Mouse (Mus musculus): ENCODE measurements around the gene Mrpl21. TPM values are rescaled to one million over a fixed set of nuclear protein-coding genes. Genes with fewer than 3 reads are reported as not detected.

Gene Mrpl21
- polyA plus RNA-seq, 1 experiment, result 39.3 TPM

DNA sequence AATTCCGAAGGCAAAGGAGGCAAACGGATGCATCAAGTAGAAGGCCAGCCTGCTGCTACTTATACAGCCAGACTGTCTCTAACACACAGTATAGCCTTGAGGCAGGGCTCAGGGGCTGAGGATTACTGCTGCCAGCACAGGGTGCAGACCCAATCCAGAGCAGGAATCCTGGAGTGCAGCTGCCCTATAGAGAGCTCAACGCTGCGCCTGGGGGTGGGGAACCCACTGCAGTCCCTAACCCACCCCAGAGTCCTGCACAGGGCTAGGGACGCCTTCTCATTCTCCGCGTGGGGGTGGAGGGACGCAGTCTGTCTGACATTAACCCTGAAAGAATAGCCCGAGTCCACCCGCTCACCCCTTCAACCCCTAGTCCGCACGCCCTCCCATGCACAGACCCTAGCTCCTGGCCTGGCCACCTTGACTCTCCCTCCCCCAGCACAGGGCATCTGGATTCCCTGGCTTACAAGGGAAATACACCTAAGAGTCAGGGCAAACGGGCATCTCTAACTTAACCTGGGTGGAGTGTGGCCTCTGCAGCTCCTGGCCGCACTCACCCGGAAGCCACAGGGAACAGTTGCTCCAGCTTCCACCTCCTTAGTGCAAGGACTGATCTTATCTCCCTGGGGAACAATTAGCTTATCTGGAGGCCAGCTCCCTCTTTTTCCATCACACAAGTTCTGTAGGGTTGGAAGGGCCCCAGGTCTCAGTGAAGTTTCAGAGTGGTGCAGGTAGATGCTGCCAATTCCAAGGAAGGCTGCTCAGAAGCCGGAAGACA, 24.7 kb downstream of the Mrpl21 start:
- WGBS, result 81% methylated on average over 16 of the region's 16 CpGs
- no peaks in the 10 kb centered on the region; the same call in 1 of the 2 replicates for H3K4me1 ChIP-seq (ENCODE audit: control insufficient read depth, insufficient read depth, low read length)
- TF ChIP-seq POLR2A (IDR thresholded peaks at IDR 0.05; ENCODE audit: borderline replicate concordance, control insufficient read depth, low read depth, low read length) (no peak), CTCF (IDR thresholded peaks at IDR 0.05; ENCODE audit: control insufficient read depth, insufficient read depth, low read length) (no peak)

DNA sequence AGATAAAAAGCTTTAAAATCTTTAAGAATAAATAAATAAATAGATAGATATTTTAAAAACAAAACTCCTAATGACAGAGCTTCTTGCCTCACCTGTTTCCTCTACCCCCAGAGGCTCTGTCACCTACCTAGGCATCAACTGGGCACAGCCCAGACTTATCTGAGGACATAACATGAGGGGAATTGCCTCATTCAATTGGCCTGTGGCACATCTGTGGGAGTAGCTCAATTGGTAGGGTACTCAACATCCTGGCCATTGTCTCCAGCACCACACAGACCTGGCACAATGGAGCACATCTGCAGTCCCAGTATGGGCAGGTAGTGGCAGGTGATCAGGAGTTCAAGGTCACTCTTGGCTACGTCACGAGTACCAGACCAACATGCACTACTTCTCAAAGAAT, 36.6 kb downstream of the Mrpl21 start:
- TF ChIP-seq POLR2A (IDR thresholded peaks at IDR 0.05; ENCODE audit: borderline replicate concordance, control insufficient read depth, low read depth, low read length) (no peak), CTCF (IDR thresholded peaks at IDR 0.05; ENCODE audit: control insufficient read depth, insufficient read depth, low read length) (no peak)
- H3K27ac ChIP-seq (ENCODE audit: control insufficient read depth, insufficient read depth, low read depth, low read length, poor library complexity), result no peak overlapping the region
- WGBS, result 90% methylated on average over 2 of the region's 2 CpGs
- no peaks in the 10 kb centered on the region; the same call in 1 of the 2 replicates for H3K4me1 ChIP-seq (ENCODE audit: control insufficient read depth, insufficient read depth, low read length)
- no peak overlapping the region for H3K4me3 ChIP-seq (replicated peaks; ENCODE audit: control insufficient read depth, low read depth, low read length)

More for the DNA sequence above, 24.7 kb downstream of the Mrpl21 start:
- no peak overlapping the region for H3K4me3 ChIP-seq (replicated peaks; ENCODE audit: control insufficient read depth, low read depth, low read length)
- no peak overlapping the region for H3K27ac ChIP-seq (ENCODE audit: control insufficient read depth, insufficient read depth, low read depth, low read length, poor library complexity)

DNA sequence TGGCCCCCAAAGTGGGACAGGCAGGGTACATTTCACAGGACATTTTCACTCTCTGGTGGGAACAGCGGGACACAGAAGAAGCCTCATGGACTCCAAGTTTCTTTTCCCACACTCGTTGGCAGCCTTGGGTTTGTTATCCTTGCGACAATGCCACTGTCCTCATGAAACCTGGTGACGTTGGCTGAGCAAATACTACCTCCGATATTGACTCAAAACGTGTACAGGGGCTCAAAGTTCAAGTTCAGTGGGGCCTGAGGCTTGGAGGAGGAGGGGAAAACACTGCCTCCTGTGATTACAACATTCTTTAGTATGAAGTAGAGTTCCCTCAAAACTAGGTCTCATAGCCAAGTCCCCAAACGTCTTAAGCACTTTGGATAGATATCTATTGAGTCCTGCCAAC, 37.4 kb downstream of the Mrpl21 start:
- H3K27ac ChIP-seq (ENCODE audit: control insufficient read depth, insufficient read depth, low read depth, low read length, poor library complexity), result no peak overlapping the region
- WGBS, result 75% methylated on average over 7 of the region's 7 CpGs
- H3K4me3 ChIP-seq (replicated peaks; ENCODE audit: control insufficient read depth, low read depth, low read length), result no peak overlapping the region
- TF ChIP-seq CTCF (IDR thresholded peaks at IDR 0.05; ENCODE audit: control insufficient read depth, insufficient read depth, low read length) (no peak), POLR2A (IDR thresholded peaks at IDR 0.05; ENCODE audit: borderline replicate concordance, control insufficient read depth, low read depth, low read length) (no peak)
- H3K4me1 ChIP-seq (ENCODE audit: control insufficient read depth, insufficient read depth, low read length), result no peaks in the 10 kb centered on the region; the same call in 1 of the 2 replicates

DNA sequence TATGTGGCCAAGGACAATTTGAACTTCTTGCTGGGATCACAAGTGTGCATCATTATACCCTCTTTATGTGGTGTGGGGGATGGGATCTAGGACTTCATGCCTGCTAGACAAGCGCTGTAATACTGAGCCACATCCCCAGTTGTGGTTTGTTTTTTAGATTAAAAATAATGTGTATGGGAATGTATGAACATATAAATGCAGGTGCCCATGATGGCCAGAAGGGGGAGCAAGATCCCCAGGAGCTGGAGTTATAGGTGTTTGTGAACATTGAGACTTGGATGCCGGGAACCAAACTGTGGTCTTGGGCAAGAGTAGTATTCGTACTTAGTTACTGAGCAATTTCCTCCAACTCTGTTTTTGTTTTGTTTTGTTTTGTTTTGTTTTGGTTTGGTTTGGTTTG, 38.1 kb downstream of the Mrpl21 start:
- Histone ChIP-seq H3K4me1 (ENCODE audit: control insufficient read depth, insufficient read depth, low read length) (no peaks in the 10 kb centered on the region; the same call in 1 of the 2 replicates), H3K27ac (ENCODE audit: control insufficient read depth, insufficient read depth, low read depth, low read length, poor library complexity) (no peak overlapping the region), H3K4me3 (replicated peaks; ENCODE audit: control insufficient read depth, low read depth, low read length) (no peak overlapping the region)
- TF ChIP-seq CTCF (IDR thresholded peaks at IDR 0.05; ENCODE audit: control insufficient read depth, insufficient read depth, low read length) (peak; percentile 73), POLR2A (IDR thresholded peaks at IDR 0.05; ENCODE audit: borderline replicate concordance, control insufficient read depth, low read depth, low read length) (no peak)
- WGBS, result 35% methylated on average over 3 of the region's 3 CpGs

DNA sequence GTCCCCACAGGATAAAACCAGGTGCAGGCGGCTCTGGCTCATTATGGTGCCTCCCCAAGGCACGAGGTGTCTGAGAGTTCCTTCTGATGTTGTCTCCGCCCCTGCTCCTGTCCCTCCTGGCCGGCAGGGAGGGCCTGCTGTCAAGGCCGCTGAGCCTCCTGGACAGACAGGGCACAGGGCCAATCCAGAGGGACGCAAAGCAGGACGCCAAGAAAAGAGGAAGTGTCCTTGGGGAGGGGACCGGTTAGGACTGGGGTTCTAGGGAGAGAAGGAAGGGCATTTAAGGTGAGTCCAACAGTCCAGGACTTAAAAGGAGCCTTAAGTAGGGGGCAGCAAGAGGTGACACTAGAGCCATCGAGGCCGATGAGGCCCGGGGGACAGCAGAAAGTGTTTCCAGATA, 38.9 kb downstream of the Mrpl21 start:
- 3% methylated on average over 11 of the region's 11 CpGs for WGBS
- H3K4me1 ChIP-seq (ENCODE audit: control insufficient read depth, insufficient read depth, low read length), result peaks cover 4% of the 10 kb centered on the region
- TF ChIP-seq CTCF (IDR thresholded peaks at IDR 0.05; ENCODE audit: control insufficient read depth, insufficient read depth, low read length) (no peak), POLR2A (IDR thresholded peaks at IDR 0.05; ENCODE audit: borderline replicate concordance, control insufficient read depth, low read depth, low read length) (no peak)
- peak overlapping the region; percentile 91 for H3K4me3 ChIP-seq (replicated peaks; ENCODE audit: control insufficient read depth, low read depth, low read length)
- peak overlapping the region; percentile 65 for H3K27ac ChIP-seq (ENCODE audit: control insufficient read depth, insufficient read depth, low read depth, low read length, poor library complexity)

DNA sequence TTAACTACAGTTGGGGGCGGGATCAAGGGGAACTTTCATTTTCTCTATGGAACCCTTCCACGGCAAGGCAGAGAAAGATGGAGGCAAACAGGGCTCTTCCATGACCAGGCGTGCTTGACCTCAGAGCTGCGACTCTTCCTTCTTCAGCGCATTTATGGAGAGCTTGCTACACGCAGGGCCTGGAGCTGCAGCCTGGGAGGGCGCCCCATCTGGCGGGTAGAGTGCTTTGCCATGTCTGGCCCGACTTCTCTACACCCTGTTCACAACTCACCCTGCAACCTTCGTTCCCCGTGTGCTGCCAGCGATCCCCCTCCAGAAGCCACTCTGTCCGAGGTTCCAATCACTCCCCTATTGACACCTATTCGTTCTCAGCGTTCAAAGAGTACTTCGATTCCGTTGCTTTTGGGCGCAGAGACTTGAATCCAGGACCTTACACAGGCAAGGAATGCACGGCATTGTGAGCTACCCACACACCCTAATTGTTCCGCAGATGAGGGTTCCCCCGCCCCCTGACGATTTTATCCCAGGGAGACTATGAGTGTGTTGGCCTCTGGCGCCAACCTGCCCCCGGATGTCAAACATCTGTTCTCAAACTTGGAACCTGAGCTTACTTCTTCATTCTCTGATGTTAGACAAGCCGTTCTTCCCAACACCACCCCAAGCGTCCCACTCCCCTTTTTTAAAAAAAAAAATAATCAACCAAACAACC, 39.7 kb downstream of the Mrpl21 start, which contains the start of gene Cpt1a:
TSS of gene Cpt1a (plus strand) at position 74 of the 709 bp plus-strand sequence.
- TF ChIP-seq POLR2A (IDR thresholded peaks at IDR 0.05; ENCODE audit: borderline replicate concordance, control insufficient read depth, low read depth, low read length) (peak; percentile 47; the same call in 1 of the 2 replicates), CTCF (IDR thresholded peaks at IDR 0.05; ENCODE audit: control insufficient read depth, insufficient read depth, low read length) (peak; percentile 78)
- Histone ChIP-seq H3K4me3 (replicated peaks; ENCODE audit: control insufficient read depth, low read depth, low read length) (peak within 1 kb of the TSS; percentile 91), H3K27ac (ENCODE audit: control insufficient read depth, insufficient read depth, low read depth, low read length, poor library complexity) (peak within 1 kb of the TSS; percentile 77), H3K4me1 (ENCODE audit: control insufficient read depth, insufficient read depth, low read length) (peaks cover 4% of the 10 kb centered on the region)
- 2% methylated on average over 26 of the region's 26 CpGs for WGBS

DNA sequence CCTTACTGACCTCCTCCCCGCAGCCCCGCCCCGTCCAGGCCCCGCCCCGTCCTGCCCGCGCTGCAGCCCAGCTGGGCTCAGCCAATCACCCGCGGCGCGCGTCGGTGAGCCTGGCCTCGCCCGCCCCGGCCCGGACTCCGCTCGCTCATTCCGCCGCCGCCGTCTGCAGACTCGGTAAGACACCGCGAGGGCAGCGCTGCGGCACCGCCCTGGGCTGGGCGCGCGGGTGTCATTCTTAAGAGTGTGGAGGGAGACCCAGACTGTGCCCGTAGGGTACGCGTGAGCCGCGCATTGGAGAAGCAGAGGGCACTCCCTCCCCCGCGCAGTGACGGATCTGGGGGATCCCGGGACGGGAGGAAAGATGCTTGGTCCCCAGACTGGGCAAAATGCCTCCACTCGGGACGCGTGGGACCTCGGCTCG, 40.5 kb downstream of the Mrpl21 start:
- Histone ChIP-seq H3K4me1 (ENCODE audit: control insufficient read depth, insufficient read depth, low read length) (peaks cover 6% of the 10 kb centered on the region), H3K4me3 (replicated peaks; ENCODE audit: control insufficient read depth, low read depth, low read length) (peak overlapping the region; percentile 91), H3K27ac (ENCODE audit: control insufficient read depth, insufficient read depth, low read depth, low read length, poor library complexity) (peak overlapping the region; percentile 77)
- WGBS, result 2% methylated on average over 47 of the region's 47 CpGs
- TF ChIP-seq POLR2A (IDR thresholded peaks at IDR 0.05; ENCODE audit: borderline replicate concordance, control insufficient read depth, low read depth, low read length) (peak; percentile 93), CTCF (IDR thresholded peaks at IDR 0.05; ENCODE audit: control insufficient read depth, insufficient read depth, low read length) (no peak)

DNA sequence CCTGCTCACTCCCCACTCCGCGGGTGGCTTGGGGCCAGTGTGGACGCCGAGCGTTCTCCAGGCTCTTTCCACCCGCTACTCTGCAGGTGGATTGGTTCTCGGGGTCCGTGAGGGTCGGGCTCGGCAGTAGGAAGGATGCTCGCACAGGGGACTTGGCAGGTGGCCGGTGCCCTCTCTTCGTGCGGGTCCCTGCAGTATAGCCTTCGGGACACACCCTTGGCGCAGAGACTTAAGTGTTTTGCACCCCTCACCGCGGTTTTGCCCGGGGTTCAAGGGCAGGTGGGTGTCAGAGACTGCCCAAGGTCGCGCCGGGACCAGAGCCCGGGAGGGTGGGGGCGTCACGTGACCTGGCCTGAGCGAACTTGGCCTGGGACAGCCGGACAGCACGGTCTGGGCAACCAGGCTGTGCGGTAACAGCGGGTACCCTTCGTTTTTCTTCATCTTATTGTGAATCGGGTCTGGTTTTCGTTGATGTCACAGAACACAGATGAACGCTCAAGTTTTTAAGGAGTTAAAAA, 41.1 kb downstream of the Mrpl21 start:
- peak overlapping the region; percentile 91 for H3K4me3 ChIP-seq (replicated peaks; ENCODE audit: control insufficient read depth, low read depth, low read length)
- peak overlapping the region; percentile 77 for H3K27ac ChIP-seq (ENCODE audit: control insufficient read depth, insufficient read depth, low read depth, low read length, poor library complexity)
- under 1% methylated on average over 34 of the region's 34 CpGs for WGBS
- TF ChIP-seq CTCF (IDR thresholded peaks at IDR 0.05; ENCODE audit: control insufficient read depth, insufficient read depth, low read length) (no peak), POLR2A (IDR thresholded peaks at IDR 0.05; ENCODE audit: borderline replicate concordance, control insufficient read depth, low read depth, low read length) (no peak)
- peaks cover 6% of the 10 kb centered on the region for H3K4me1 ChIP-seq (ENCODE audit: control insufficient read depth, insufficient read depth, low read length)

All from bone marrow, adult 2 months (tissue).